Mouse (Mus musculus) lung, postnatal 0 days (tissue): Measurements from ENCODE around the gene Zkscan2.

ENCODE experiments used
- CTCF ChIP-seq: IDR thresholded peaks from 2 replicates; pipeline ENCODE4 v1.5.1; 2016; ENCODE audit warnings: antibody characterized with exemption, mild to moderate bottlenecking
- EP300 ChIP-seq: IDR thresholded peaks from 2 replicates; pipeline ENCODE4 v1.6.1; 2016; ENCODE audit warnings: antibody characterized with exemption, mild to moderate bottlenecking, control low read depth

DNA sequence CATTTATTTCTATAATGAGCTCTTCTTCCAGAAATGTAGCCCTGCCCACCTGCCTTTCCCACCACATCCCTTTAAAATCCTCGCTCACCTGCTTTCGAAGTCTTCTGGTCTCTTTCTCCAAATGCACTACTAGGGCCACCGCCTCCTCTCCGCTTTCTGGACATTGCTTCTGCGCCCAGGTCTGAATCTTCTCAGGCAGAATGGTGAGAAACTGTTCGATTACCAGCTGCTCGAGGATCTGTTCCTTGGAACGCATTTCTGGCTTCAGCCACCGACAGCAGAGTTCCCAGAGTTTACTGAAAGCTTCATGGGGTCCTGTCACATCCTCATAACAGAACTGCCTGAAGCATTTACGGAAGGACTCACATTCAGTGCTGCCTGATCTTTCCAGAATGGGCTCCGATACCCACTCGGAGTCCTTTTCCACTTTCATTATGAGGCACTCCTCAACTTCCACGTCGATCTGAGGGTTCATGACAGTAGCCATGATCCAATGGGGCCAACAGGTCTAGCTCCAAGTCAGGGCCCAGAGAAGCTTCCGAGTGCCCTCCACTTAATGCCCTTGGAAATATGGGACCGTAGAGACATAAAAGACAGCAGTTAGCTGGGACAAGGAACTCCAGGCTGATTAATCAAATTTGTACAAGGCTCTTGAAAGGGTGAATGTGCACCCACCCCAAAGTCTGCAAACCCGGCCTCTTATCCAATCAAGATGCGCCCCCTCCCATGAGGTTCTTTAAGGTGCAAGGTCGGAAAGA is 589 bp downstream of the Zkscan2 start:
- TF ChIP-seq CTCF, result no peak
- TF ChIP-seq EP300, result no peak
